Mouse (Mus musculus) intestine, postnatal 0 days (tissue): ENCODE results near the gene Acp2. TPM values are rescaled to one million over a fixed set of nuclear protein-coding genes. Genes with fewer than 3 reads are reported as not detected.

Experiments
- ATAC-seq: fragments of 200-750 bp; cut with Nextera tagmentation; 2 replicates; pipeline ENCODE4 v1.8.0; 2017; ENCODE audit warnings: mild to moderate bottlenecking, moderate TSS enrichment, moderate library complexity
- H3K27ac ChIP-seq: fragments of 300-500 bp; sonication (generic); 2 replicates; pipeline ENCODE4 v1.5.1; 2014; ENCODE audit warnings: mild to moderate bottlenecking, low read depth, low read length, moderate library complexity
- H3K27me3 ChIP-seq: fragments of 300-500 bp; sonication (generic); replicated peaks from 2 replicates; pipeline ENCODE4 v1.6.1; 2014; ENCODE audit warnings: low read length, mixed read lengths; ENCODE audit not compliant: control insufficient read depth, insufficient read depth
- H3K36me3 ChIP-seq: fragments of 300-500 bp; sonication (generic); 2 replicates; pipeline ENCODE4 v1.6.1; 2014; ENCODE audit warnings: mild to moderate bottlenecking, moderate library complexity; ENCODE audit not compliant: control insufficient read depth, insufficient read depth
- H3K4me1 ChIP-seq: fragments of 300-500 bp; sonication (generic); replicated peaks from 2 replicates; pipeline ENCODE4 v1.6.1; 2014; ENCODE audit warnings: antibody characterized with exemption, low read length, mixed read lengths; ENCODE audit not compliant: control insufficient read depth, insufficient read depth
- H3K4me2 ChIP-seq: fragments of 300-500 bp; sonication (generic); replicated peaks from 2 replicates; pipeline ENCODE4 v1.6.1; 2014; ENCODE audit warnings: low read depth, mild to moderate bottlenecking, moderate library complexity
- H3K4me3 ChIP-seq: fragments of 300-500 bp; sonication (generic); 2 replicates; pipeline ENCODE4 v1.5.1; 2014; ENCODE audit warnings: low read depth, low read length
- H3K9ac ChIP-seq: fragments of 300-500 bp; sonication (generic); 2 replicates; pipeline ENCODE4 v1.6.1; 2014; ENCODE audit warnings: mild to moderate bottlenecking, low read depth, low read length
- H3K9me3 ChIP-seq: fragments of 300-500 bp; sonication (generic); 2 replicates; pipeline ENCODE4 v1.6.1; 2016; ENCODE audit warnings: mixed run types; ENCODE audit not compliant: control insufficient read depth
- CTCF ChIP-seq: sonication (generic); IDR thresholded peaks from 2 replicates; pipeline ENCODE4 v1.5.1; 2016; ENCODE audit warnings: low read depth, mild to moderate bottlenecking, control low read depth, antibody characterized with exemption, moderate library complexity
- WGBS: fragments of 180-500 bp; shearing (Covaris S2); extraction: QIAGEN DNeasy Blood & Tissue Kit; methylation state at CpG from one replicate; pipeline ENCODE4 v1.1.7; 2014; 5-methylcytosine and 5-hydroxymethylcytosine counted together
- polyA plus RNA-seq: library from polyadenylated mRNA; unstranded; fragments of >200 nt; fragmentation: Nextera tagmentation; extraction: Ambion mirVana; gene quantifications from 2 replicates; pipeline ENCODE4 v1.2.1, GENCODE M21; 2015

Gene Acp2
- polyA plus RNA-seq, 1 experiment from 2014 or later, result 20.5 TPM

DNA sequence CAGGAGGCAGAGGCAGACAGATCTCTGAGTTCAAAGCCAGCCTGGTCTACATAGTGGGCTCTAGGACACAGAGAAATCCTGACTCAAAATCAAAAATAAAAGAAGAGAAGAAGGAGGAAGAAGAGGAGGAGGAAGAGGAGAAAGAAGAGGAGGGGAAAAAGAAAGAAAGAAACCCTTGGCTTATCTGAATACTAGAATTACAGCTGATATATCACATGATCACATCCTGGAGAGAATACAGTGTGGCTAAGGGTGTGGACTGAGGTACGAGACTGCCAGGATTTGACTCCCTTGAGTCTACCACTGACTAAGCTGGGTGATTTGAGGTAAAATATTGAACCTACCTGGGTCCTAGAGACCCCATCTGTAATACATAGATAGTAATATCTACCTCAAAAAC, 16.5 kb upstream of the Acp2 start:
- TF ChIP-seq CTCF, result no peak
- H3K4me2 ChIP-seq, result no peak overlapping the region
- no peak for ATAC-seq
- H3K9me3 ChIP-seq, result no peaks in the 10 kb centered on the region
- H3K27ac ChIP-seq, result no peak overlapping the region
- H3K9ac ChIP-seq, result no peak overlapping the region
- H3K27me3 ChIP-seq, result no peaks in the 10 kb centered on the region
- H3K4me3 ChIP-seq, result no peak overlapping the region
- H3K4me1 ChIP-seq, result no peaks in the 10 kb centered on the region; the same call in 1 of the 2 replicates
- no peaks in the 10 kb centered on the region; the same call in 1 of the 2 replicates for H3K36me3 ChIP-seq
- 43% methylated on average over 1 of the region's 1 CpGs for WGBS

GRCm38 (mm10) chr2:91187431-91187830, 15.3 kb upstream of the Acp2 start:
- H3K9ac ChIP-seq, result no peak overlapping the region
- ATAC-seq, result no peak
- no peak overlapping the region for H3K4me3 ChIP-seq
- no peaks in the 10 kb centered on the region for H3K9me3 ChIP-seq
- H3K27me3 ChIP-seq, result no peaks in the 10 kb centered on the region
- no peak overlapping the region for H3K4me2 ChIP-seq
- no peaks in the 10 kb centered on the region for H3K4me1 ChIP-seq
- H3K36me3 ChIP-seq, result no peaks in the 10 kb centered on the region; the same call in 1 of the 2 replicates
- no peak overlapping the region for H3K27ac ChIP-seq
- 57% methylated on average over 4 of the region's 4 CpGs for whole genome bisulfite sequencing
- no peak for TF ChIP-seq CTCF

DNA sequence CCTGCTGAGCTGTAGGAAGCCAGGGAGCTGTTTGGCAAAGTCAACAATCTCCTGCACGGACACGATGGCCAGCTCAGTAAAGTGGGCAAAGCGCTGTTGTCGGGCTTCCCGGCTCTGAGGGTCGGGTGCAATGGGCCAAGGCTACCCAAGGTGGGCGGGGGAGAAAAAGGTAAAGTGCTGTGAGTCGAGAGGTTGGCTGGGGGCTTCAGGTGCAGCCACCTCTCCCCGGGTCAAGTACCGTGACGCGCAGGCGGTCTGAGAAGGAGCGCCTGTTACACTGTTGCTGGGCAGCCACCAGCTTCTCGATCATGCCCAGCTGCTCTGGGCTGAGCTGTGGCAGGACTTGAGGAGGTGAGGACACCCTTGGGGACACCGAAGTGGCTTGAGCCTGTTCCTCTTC, 12.2 kb upstream of the Acp2 start:
- no peak overlapping the region for H3K4me2 ChIP-seq
- no peak for ATAC-seq
- H3K4me1 ChIP-seq, result no peaks in the 10 kb centered on the region; the same call in 1 of the 2 replicates
- no peaks in the 10 kb centered on the region for H3K9me3 ChIP-seq
- no peaks in the 10 kb centered on the region; the same call in 1 of the 2 replicates for H3K36me3 ChIP-seq
- WGBS, result 79% methylated on average over 16 of the region's 16 CpGs
- no peak overlapping the region for H3K4me3 ChIP-seq
- no peak for TF ChIP-seq CTCF
- no peak overlapping the region for H3K9ac ChIP-seq
- H3K27ac ChIP-seq, result no peak overlapping the region
- H3K27me3 ChIP-seq, result no peaks in the 10 kb centered on the region

DNA sequence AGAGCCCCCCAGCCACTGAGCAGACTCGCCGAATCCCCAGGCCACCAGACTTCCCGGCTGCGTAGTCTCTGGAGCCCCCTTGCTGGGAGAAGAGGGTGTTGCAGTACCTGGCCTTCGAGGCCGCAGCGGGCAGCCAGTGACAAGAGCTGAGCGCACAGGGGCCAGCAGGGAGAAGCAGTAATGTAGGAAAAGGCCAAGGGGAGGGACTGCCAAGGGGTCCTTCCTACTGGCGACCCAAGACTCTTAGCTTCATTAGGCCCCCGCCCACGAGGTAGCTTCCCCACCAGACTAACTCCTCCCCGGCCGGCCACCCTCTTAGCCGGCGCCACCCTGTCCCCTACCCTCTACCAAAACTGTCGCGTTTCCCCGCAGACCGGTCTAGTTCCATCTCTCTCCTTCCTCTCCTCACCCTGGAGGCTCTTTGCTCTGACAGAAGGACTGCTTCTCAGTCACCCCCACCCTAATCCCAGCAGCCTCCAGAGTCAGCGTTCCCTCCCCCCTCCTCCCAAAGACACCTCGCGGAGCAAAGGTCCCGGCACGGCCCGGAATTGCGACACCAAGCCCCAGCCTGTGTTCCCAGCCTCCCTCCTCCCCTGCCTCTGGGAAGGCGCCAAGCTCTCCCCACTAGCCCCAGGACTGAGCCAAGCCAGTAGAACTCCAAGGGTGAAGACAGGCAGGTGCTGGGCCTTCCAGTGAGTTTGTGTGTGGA, 7.9 kb upstream of the Acp2 start:
- Histone ChIP-seq H3K4me3 (peak overlapping the region; percentile 46), H3K36me3 (no peaks in the 10 kb centered on the region; the same call in 1 of the 2 replicates), H3K9me3 (no peaks in the 10 kb centered on the region), H3K4me2 (peak overlapping the region; percentile 79), H3K27me3 (no peaks in the 10 kb centered on the region), H3K9ac (peak overlapping the region; percentile 63), H3K4me1 (no peaks in the 10 kb centered on the region; the same call in 1 of the 2 replicates), H3K27ac (peak overlapping the region; percentile 87)
- under 1% methylated on average over 27 of the region's 27 CpGs for WGBS
- peak; percentile 97 for TF ChIP-seq CTCF
- ATAC-seq, result peak; percentile 87

DNA sequence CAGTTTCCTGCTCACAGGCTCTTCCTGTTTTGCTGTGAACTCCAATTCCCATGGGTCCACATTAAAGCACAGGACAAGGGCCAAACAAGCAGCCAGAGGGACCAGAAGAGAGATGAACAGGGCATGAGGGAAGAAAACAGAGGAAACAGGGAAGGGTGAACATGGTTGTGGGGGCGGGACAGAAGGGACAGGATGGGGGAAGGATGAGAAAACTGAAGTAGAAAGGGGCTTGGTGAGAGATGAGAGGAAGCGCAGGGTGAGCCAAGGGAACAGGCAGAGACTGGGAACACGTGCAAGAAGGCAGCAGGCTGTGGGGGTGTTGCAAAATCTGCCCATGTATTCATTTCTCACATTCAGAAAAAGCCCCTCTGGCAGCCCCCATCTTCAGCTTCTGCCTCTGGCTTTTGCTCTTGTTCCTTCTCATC, 6.1 kb upstream of the Acp2 start:
- no peaks in the 10 kb centered on the region for H3K36me3 ChIP-seq
- no peak for TF ChIP-seq CTCF
- no peak for ATAC-seq
- no peak overlapping the region for H3K4me2 ChIP-seq
- no peak overlapping the region for H3K4me3 ChIP-seq
- no peaks in the 10 kb centered on the region for H3K27me3 ChIP-seq
- peak overlapping the region; percentile 41; the same call in 1 of the 2 replicates for H3K27ac ChIP-seq
- H3K9me3 ChIP-seq, result no peaks in the 10 kb centered on the region
- 64% methylated on average over 3 of the region's 3 CpGs for WGBS
- H3K4me1 ChIP-seq, result no peaks in the 10 kb centered on the region; the same call in 1 of the 2 replicates
- H3K9ac ChIP-seq, result no peak overlapping the region

DNA sequence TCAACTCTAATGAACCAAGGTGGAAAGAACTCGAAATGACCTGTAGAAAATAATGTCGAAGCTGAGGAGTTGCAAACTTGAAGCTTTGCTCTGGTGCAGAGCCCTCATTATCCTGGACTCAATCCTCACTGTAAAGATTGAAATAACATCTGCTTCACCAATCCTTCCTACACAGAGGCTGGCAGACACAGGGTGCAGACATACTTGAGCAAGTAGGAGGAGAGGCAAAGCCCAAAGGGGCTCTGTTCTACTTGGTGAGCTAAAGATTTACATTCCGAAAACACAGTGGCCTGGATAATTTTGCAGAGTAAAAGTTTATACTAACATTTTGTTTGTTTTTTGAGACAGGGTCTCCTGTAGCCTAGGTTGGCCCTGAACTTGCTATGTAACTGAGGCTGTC, 3.8 kb upstream of the Acp2 start:
- no peak for TF ChIP-seq CTCF

More for the DNA sequence above, 3.8 kb upstream of the Acp2 start:
- Histone ChIP-seq H3K27ac (no peak overlapping the region), H3K4me1 (peaks cover 3% of the 10 kb centered on the region; the same call in 1 of the 2 replicates), H3K9ac (no peak overlapping the region), H3K9me3 (no peaks in the 10 kb centered on the region), H3K4me3 (no peak overlapping the region), H3K27me3 (no peaks in the 10 kb centered on the region), H3K36me3 (no peaks in the 10 kb centered on the region), H3K4me2 (no peak overlapping the region)
- WGBS, result 86% methylated on average over 3 of the region's 3 CpGs
- ATAC-seq, result no peak
